Mouse (Mus musculus): ENCODE measurements around the gene Entpd7. TPM values are rescaled to one million over a fixed set of nuclear protein-coding genes. Genes with fewer than 3 reads are reported as not detected.

The Entpd7 gene
- total and polyA plus RNA-seq, 2 experiments from 2014 or later = 2.1 to 3.2 TPM

DNA sequence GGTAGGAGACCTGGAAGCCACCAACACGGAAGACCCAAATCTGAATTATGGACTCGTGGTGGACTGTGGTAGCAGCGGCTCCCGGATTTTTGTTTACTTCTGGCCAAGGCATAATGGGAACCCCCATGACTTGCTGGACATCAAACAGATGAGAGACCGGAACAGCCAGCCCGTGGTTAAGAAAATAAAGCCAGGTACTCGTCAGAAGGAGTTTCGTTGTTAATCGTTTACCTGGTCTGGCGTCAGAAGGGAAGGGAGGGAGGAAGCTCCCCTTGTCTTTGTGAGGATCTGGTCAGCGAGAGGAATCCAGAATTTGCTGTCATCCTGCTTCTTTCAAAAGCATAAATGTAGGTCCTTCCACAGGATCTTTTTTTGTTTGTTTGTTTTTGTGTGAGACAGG is 14.7 kb downstream of the Entpd7 start:
- Histone ChIP-seq H3K4me1 (ENCODE audit: control insufficient read depth, insufficient read depth) (no peaks in the 10 kb centered on the region), H3K4me2 (ENCODE audit: low read depth, low read length) (no peak overlapping the region), H3K36me3 (replicated peaks; ENCODE audit: control insufficient read depth, insufficient read depth, low read length) (peaks cover 43% of the 10 kb centered on the region), H3K4me3 (ENCODE audit: low read depth, low read length) (no peak overlapping the region), H3K27me3 (ENCODE audit: control insufficient read depth, insufficient read depth, low read length) (no peaks in the 10 kb centered on the region), H3K9ac (replicated peaks; ENCODE audit: low read depth, low read length) (no peak overlapping the region), H3K9me3 (replicated peaks; ENCODE audit: control insufficient read depth, low read length) (no peaks in the 10 kb centered on the region), H3K27ac (ENCODE audit: low read depth) (no peak overlapping the region)
- TF ChIP-seq CTCF (IDR thresholded peaks at IDR 0.05; ENCODE audit: low read depth) = no peak
- no peak for TF ChIP-seq EP300 (IDR thresholded peaks at IDR 0.05; ENCODE audit: low read depth)
- 90% methylated on average over 11 of the region's 11 CpGs for WGBS
- DNase-seq (ENCODE audit: low spot score) (no peak), ATAC-seq (ENCODE audit: insufficient read depth, low read depth) (no peak)

DNA sequence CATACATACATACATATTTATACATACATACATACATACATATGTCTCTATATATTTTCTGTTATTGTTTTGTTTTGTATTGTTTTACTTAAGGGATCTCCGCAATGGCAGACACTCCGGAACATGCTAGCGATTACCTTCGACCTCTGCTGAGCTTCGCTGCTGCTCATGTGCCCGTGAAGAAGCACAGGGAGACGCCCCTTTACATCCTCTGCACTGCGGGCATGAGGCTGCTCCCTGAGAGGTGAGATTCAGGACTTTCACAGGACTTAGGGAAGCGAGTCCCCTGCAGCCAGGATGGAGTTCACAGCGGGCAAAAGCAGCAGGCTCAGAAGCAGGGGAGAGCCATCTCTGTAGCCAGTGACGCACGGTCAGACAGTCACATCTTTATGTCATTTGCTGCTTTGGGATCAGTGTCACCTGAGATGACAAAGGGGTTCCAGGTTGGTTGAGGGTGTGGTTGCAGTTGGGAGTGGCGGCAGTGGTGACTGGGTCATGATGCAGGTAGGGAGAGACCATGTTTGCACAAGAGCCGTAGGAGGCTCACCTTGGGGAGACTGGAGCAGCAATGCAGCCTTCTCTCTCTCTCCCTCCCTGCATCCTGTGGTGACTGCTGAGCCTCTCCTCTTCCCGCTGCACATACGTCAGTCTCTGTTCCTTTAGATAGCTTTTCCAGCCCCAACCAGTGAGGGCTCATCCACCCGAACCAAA is 15.5 kb downstream of the Entpd7 start:
- H3K9ac ChIP-seq (replicated peaks; ENCODE audit: low read depth, low read length) = no peak overlapping the region
- 91% methylated on average over 17 of the region's 17 CpGs for WGBS
- no peak for DNase-seq (ENCODE audit: low spot score)
- no peak overlapping the region for H3K4me2 ChIP-seq (ENCODE audit: low read depth, low read length)
- H3K4me1 ChIP-seq (ENCODE audit: control insufficient read depth, insufficient read depth) = no peaks in the 10 kb centered on the region
- no peak overlapping the region for H3K4me3 ChIP-seq (ENCODE audit: low read depth, low read length)
- H3K27ac ChIP-seq (ENCODE audit: low read depth) = no peak overlapping the region
- no peak for ATAC-seq (ENCODE audit: insufficient read depth, low read depth)
- TF ChIP-seq EP300 (IDR thresholded peaks at IDR 0.05; ENCODE audit: low read depth) (no peak), CTCF (IDR thresholded peaks at IDR 0.05; ENCODE audit: low read depth) (no peak)
- no peaks in the 10 kb centered on the region for H3K9me3 ChIP-seq (replicated peaks; ENCODE audit: control insufficient read depth, low read length)
- H3K36me3 ChIP-seq (replicated peaks; ENCODE audit: control insufficient read depth, insufficient read depth, low read length) = peaks cover 41% of the 10 kb centered on the region
- no peaks in the 10 kb centered on the region for H3K27me3 ChIP-seq (ENCODE audit: control insufficient read depth, insufficient read depth, low read length)

DNA sequence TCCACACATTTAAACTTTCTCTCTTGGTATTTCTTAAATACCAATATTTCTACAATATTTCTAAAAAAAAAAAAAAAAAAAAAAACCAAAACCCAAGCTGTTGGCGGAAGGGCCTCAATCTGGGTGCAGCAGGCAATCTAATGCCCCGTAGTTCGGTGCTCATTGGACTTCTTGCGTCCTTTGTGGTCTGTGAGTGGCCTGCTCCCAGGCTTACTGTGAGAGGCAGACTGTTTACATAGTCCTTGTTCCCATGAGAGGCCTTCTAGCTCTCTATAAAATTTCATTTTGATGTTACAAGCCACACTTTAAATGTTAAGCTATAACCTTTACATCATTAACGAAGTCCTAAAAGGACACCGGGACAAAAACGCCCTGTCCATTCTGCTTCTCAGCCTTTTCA is 18.7 kb downstream of the Entpd7 start:
- H3K36me3 ChIP-seq (replicated peaks; ENCODE audit: control insufficient read depth, insufficient read depth, low read length) = peaks cover 32% of the 10 kb centered on the region
- H3K4me1 ChIP-seq (ENCODE audit: control insufficient read depth, insufficient read depth) = no peaks in the 10 kb centered on the region
- no peaks in the 10 kb centered on the region for H3K27me3 ChIP-seq (ENCODE audit: control insufficient read depth, insufficient read depth, low read length)
- TF ChIP-seq CTCF (IDR thresholded peaks at IDR 0.05; ENCODE audit: low read depth) (no peak), EP300 (IDR thresholded peaks at IDR 0.05; ENCODE audit: low read depth) (no peak)
- no peak overlapping the region for H3K9ac ChIP-seq (replicated peaks; ENCODE audit: low read depth, low read length)
- no peak for DNase-seq (ENCODE audit: low spot score)
- WGBS = 93% methylated on average over 7 of the region's 7 CpGs
- no peak for ATAC-seq (ENCODE audit: insufficient read depth, low read depth)
- no peak overlapping the region for H3K4me3 ChIP-seq (ENCODE audit: low read depth, low read length)
- no peak overlapping the region for H3K4me2 ChIP-seq (ENCODE audit: low read depth, low read length)
- H3K27ac ChIP-seq (ENCODE audit: low read depth) = no peak overlapping the region
- H3K9me3 ChIP-seq (replicated peaks; ENCODE audit: control insufficient read depth, low read length) = no peaks in the 10 kb centered on the region

DNA sequence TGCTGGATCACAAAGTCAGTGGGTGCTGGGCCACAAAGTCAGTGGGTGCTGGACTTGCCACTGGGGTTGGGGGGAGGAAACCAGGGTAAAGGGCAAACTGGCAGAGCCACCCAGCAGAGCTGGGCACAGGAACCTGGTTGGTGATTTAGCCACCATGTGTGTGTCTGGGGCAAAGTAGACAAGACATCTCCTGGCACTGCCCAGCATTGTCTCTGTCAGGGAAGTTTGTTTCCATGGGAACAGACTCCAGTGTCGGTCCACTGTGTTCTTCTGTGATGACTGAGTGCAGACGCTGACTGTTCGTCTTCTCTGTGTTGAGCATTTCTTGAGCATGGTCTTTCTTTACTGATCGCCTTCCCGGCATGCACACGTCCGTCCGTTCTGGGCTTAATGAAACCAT is 19.8 kb downstream of the Entpd7 start:
- peaks cover 27% of the 10 kb centered on the region for H3K36me3 ChIP-seq (replicated peaks; ENCODE audit: control insufficient read depth, insufficient read depth, low read length)
- no peaks in the 10 kb centered on the region for H3K27me3 ChIP-seq (ENCODE audit: control insufficient read depth, insufficient read depth, low read length)
- 89% methylated on average over 8 of the region's 8 CpGs for WGBS

GRCm38 (mm10) chr19:43711159-43711916 is 21.9 kb downstream of the Entpd7 start:
- Histone ChIP-seq H3K9me3 (replicated peaks; ENCODE audit: control insufficient read depth, low read length) (no peaks in the 10 kb centered on the region), H3K4me1 (ENCODE audit: control insufficient read depth, insufficient read depth) (no peaks in the 10 kb centered on the region), H3K4me2 (ENCODE audit: low read depth, low read length) (no peak overlapping the region), H3K4me3 (ENCODE audit: low read depth, low read length) (no peak overlapping the region), H3K27me3 (ENCODE audit: control insufficient read depth, insufficient read depth, low read length) (no peaks in the 10 kb centered on the region), H3K9ac (replicated peaks; ENCODE audit: low read depth, low read length) (no peak overlapping the region), H3K36me3 (replicated peaks; ENCODE audit: control insufficient read depth, insufficient read depth, low read length) (peaks cover 15% of the 10 kb centered on the region; the same call in 1 of the 2 replicates), H3K27ac (ENCODE audit: low read depth) (no peak overlapping the region)
- ATAC-seq (ENCODE audit: insufficient read depth, low read depth) (no peak), DNase-seq (ENCODE audit: low spot score) (no peak)
- WGBS = 59% methylated on average over 22 of the region's 22 CpGs
- TF ChIP-seq CTCF (IDR thresholded peaks at IDR 0.05; ENCODE audit: low read depth) (no peak), EP300 (IDR thresholded peaks at IDR 0.05; ENCODE audit: low read depth) (no peak)

More for the DNA sequence above, 19.8 kb downstream of the Entpd7 start:
- Histone ChIP-seq H3K9me3 (replicated peaks; ENCODE audit: control insufficient read depth, low read length) (no peaks in the 10 kb centered on the region), H3K4me2 (ENCODE audit: low read depth, low read length) (no peak overlapping the region), H3K9ac (replicated peaks; ENCODE audit: low read depth, low read length) (no peak overlapping the region), H3K4me3 (ENCODE audit: low read depth, low read length) (no peak overlapping the region), H3K4me1 (ENCODE audit: control insufficient read depth, insufficient read depth) (no peaks in the 10 kb centered on the region), H3K27ac (ENCODE audit: low read depth) (no peak overlapping the region)
- DNase-seq (ENCODE audit: low spot score) (no peak), ATAC-seq (ENCODE audit: insufficient read depth, low read depth) (no peak)
- TF ChIP-seq CTCF (IDR thresholded peaks at IDR 0.05; ENCODE audit: low read depth) = no peak
- TF ChIP-seq EP300 (IDR thresholded peaks at IDR 0.05; ENCODE audit: low read depth) = no peak

All from heart, postnatal 0 days (tissue).